Mouse (Mus musculus) neural tube, embryonic 10.5 days (tissue): ENCODE data around the gene Atp2a2.

Experiments
- DNase-seq: peaks from one replicate; pipeline ENCODE4 v3.0.0-alpha.2; 2017; ENCODE audit warnings: low spot score; ENCODE audit errors: extremely low spot score

Atp2a2 gene

DNA sequence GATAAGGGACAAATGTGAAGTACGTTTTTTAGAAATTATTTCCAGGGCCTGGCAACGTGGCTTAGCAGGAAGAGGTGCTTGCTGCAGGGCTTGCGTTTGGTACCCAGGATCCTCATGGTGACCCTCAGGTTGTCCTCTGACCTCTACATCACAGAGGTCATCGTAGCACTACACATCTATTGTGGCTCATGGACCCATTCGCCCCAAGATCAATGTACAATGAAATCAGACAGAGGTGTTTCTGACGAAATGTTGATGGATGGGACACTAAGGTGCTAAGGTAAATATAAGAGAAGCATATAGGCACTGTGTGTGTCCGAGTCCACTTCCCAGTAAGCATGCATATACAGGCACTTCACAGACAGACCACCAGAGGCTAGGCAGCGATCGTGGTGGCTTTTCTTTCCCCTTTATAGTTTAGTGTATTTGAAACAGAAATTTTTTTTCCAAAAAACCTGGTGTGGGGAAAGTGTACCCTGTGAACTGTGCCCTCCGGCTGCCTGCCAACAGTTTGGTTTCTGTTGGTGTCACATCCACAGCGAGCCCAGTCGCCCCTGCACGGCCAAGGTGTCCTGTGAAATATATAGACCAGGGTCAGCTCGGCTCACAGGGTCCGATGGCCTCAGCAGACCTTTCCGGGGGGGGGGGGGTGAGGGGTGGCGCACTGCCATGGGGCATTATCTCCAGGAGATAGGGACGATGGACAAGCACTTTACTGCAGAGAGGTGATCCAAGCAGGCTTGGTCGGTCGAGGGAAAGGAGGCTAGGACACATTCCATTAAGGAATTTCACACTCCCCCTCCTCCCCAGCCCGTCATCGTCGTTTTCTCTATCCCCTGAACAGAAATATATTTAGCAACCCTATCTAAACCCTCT lies 18.5 kb upstream of the Atp2a2 start:
- no peak for DNase-seq

GRCm38 (mm10) chr5:122519043-122519660 lies 17.1 kb upstream of the Atp2a2 start:
- DNase-seq: no peak

DNA sequence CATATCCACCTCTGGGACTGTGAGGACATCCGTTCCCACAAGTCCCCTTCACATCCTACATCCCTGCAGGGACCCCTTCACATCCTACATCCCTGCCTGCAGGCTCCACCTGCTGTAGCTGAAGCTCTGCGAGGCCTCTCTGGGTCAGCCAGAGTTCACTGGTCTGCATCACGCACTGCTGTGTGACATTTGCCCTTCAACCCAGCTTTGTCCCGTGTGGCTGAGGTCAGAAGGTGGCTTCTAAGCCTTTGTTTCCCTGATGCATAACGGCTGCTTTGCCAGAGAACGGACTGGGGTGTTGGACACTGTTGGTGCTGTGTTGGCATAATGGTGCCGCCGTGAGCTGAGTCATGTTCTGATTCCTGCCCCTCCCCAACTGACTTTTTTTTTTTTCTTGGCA lies 16.2 kb upstream of the Atp2a2 start:
- DNase-seq: peak; percentile 54

DNA sequence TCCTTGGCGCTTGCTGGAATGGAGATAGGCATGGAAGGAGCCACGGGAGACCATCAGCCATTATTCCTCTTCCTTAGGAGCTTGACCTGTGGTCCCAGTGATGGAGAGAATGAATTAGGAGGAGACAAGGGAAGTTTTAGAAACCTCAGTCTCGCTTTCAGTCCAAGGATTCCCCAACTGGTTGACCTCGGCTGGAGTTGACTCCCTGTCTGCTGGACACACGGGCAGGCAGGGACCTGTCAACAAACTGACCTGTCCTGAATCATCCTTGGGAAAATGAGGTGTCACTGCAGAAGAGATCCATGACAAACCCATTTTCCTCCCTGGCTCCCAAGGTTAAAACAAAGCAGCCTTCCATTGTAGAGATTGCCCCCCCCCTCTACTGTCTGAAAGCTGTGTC lies 14.9 kb upstream of the Atp2a2 start:
- DNase-seq: no peak

DNA sequence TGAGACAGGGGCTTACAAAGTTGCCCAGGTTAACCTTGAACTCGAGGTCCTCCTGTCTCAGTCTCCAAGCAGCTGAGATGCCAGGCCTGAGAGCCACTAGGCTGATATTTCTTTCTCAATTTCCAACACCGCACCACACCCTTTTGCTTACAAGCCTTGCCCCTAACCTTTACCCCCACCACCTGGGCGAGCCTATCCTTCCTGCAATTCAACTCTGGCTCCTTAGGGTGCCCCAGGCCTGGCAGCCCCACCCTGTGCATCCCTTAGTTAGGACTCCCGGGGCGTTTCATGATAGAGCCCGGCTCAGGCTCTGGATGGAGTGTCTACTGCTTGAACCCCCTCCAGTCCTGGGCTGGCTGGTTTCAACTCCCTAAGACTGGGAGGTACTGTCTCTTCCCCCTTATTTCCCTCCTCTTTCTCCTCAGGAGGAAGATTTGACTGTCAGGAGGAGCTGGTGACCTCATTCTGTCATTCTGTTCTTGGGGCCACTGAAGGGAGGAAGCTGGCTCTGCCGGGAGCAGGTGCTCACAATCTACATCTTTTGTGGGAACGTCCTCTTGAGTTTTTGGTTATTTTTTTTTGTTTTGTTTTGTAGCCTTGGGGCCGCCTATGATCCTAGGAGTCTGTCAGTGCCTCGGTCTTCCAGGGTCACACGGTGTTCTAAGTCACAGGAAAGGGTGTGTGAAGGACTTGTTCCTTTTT lies 14.2 kb upstream of the Atp2a2 start:
- no peak for DNase-seq

DNA sequence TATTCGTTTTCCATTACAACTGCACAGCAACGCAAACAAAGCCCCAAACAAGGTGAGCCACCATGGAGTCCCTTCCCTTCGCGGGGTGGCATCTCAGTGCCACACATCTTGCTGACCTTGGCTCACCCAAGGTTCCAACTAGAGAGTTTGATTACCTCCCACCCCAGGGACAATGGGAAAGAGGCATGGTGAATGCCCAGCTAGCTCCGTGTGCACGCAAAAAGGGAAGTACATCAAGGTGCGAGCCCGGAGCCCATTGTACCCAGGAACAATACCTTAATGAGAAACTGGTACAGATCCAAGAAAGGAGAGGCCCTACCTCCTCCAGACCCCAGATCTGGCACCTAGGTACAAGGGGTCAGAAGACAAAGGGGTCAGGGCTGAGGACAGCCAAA lies 12.1 kb upstream of the Atp2a2 start:
- no peak for DNase-seq

DNA sequence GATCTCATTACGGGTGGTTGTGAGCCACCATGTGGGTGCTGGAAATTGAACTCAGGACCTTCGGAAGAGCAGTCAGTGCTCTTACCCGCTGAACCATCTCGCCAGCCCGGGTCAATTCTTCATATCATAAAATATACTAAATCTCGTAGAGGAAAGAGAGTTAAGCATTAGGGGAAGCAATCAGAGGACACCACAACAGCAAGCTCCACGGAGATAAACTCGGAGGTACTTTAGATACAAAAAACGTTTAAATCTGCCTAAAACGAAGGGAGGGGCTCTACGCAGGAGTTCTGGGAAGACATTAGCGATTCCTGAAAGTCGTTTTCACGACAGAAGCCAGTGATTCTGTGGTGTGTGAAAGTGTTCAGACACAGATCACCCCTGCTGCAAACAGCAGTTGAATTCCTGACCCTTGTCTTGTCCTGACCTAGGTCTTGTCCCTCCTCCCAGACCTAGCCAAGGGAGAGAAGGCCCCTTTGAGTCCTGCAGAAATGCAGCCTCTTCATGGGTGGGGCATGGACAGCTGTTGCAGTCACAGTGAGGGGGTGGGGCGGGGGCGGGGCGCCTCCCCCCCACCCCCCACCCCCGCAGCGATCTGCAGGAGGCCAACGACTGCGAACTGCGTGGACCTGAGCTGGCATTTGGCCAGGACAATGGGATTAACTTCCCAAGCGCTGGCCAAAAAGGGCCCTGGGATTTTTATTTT lies 11.5 kb upstream of the Atp2a2 start:
- DNase-seq: no peak

DNA sequence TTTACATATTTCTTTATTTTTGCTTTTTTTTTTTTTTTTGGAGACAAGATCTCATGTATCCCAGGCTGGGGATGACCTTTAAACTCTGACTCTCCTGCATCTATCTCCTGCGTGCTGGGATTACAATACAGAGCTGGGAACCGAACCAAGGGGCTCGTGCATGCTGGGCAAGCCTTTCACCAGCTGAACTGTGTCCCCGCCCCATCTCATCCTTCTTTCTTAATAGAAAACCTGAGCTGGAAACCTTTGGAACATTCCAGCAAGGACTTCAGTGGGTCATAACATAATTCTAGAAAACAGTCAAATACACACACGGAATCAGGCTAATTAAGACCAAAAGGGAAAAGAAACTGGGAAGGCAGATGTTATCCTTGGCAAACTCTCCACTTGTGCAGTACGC lies 10.0 kb upstream of the Atp2a2 start:
- DNase-seq: no peak

DNA sequence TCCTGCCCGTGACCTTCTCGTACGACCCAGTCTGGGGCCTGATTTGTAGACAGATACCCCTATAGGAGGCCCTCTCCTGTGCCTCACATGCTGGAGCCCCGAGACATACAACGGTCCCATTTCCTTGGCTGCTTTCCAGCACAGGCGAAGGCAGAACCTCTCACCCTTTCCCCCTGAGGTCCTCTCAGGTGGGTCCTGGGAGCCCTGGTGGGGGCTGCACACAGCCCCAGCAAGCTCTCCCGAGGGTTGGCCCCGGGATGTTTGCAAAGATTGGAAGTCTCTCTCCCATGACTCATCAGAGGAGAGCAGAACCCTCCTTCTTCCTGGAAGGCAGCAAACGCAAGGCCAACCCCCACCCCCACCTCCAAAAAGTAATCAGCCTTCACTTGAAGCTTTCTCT lies 9.4 kb upstream of the Atp2a2 start:
- DNase-seq: no peak

DNA sequence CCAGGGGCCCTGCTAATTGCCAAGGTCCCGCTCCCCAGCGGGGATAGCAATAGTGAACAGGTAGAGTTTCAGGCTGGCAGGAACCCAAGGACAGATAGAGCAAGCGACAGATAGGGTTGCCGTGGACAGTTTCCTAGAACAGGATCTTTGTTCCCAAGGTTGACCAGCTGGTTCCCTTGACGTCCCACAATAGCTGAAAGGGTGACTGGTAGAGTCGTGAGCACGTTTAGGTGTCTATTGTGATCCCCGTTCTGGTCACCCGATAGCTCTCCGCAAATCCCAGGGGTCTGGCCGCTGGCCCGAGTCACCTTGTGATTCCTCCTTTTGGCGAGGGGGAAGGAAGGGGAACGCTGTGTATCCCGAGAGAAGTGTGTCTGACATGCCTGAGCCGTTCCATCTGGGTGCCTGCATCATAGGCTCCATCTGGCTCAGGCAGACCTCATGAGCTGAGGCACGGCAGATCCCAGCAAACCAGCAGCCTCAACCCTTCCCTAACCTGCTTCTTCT lies 8.7 kb upstream of the Atp2a2 start:
- DNase-seq: no peak

DNA sequence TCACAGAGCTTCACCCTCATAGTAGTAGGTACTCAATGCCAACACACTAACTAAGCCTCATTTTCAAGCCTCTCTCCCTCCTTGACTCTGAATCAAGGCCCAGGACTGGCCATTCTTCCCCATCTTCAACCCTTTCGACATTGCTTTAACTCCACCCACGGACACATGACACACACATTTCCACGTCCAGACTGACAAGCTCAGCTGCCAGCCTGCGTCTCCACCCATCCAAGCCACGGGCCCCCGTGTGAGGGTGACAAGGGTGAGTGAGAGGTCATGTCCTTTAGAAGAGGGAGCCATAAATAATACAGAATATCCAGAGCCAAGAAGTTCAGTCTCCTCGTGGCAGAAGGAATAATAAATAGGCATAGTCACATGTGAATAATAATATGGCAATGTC lies 7.6 kb upstream of the Atp2a2 start:
- DNase-seq: no peak

DNA sequence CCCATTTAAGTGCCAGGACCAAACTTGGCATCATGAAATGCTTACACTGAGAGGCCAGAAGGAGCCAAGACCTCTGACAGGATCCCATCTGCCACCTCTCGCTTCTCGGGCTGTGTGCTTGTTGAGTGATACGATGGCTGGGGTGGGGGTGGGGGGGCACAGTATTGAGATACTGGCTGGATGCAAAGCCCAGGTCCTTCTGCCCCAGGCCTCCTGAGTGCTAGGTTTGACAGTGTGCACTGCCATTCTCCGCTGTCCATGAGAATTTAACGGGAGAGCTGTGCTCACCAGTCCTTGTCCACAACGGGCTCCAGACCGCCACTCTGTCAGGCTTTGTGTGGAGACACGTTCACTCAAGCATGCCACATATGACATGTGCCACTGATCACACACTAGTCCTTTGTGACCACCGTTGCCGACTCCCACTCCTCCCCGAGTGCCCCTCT lies 6.9 kb upstream of the Atp2a2 start:
- no peak for DNase-seq

- DNase-seq: no peak
Observed at GRCm38 (mm10) chr5:122507396-122507795, 5.4 kb upstream of the Atp2a2 start.

- no peak for DNase-seq
Observed at GRCm38 (mm10) chr5:122506462-122506861, 4.4 kb upstream of the Atp2a2 start.

GRCm38 (mm10) chr5:122505554-122505953 lies 3.5 kb upstream of the Atp2a2 start:
- DNase-seq: no peak

- no peak for DNase-seq
Observed at GRCm38 (mm10) chr5:122503760-122504119, 1.7 kb upstream of the Atp2a2 start.

DNA sequence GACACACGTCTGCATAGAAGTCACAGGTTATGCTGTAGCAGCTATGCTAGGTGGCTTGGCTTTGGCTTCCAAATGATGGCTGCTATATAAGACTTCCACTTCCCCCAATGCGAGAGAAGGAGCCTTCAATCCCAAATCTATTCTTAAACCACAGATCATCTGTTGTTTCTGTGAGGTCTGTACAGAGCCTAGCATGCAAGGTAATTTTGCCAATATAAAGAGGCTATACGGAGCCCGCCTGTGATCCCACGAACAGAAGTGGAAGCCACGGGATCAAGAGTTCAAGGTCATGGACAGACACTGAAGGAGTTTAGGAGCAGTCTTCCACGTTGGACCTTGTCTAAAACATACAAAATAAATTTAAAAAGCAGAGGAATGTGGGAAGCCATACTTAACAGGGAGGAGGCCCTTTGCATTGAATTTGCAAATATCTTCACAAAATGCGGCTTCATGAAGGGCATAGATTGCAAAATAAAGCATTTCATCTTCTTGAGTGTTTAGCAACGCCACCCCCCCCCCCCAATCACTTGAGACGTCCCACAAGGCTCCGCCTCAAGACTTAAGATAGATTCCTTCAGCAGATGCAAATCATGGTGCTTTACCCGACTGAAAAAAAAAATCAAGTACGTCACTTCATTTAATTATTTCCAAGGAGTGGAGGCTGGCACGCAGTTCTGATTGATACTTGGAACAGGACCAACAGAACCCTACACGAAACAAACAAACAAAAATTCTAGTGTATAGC lies 1.2 kb upstream of the Atp2a2 start:
- DNase-seq: no peak

GRCm38 (mm10) chr5:122501101-122502076 lies 636 bp downstream of the Atp2a2 start:
- peak; percentile 79 for DNase-seq

GRCm38 (mm10) chr5:122500563-122500962 lies 1.5 kb downstream of the Atp2a2 start:
- no peak for DNase-seq

DNA sequence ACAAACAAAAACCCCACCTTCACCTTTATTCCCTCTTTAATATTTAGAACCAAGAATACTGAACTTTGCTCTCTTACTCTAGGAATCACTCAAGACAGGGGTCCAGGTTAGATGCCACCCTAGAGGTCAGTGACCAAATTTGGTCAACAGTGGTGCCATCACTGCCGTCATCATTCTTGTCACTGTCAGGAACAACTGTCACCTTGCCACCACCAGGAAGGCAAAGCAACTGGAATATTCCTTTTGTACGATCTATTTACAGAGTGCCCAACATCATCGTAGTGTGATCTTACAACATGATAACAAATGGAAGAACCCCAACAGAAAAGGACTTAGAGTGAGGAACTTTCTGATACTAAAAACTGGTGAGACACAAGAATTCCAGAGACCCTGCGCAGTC lies 1.9 kb downstream of the Atp2a2 start:
- DNase-seq: no peak
